Mouse (Mus musculus) WW6 (cell line): ENCODE measurements at regions not wholly inside any gene's neighbourhood (a gene's known extent, or its start where the extent isn't known, plus 50 kb on each side); places are given as distances from the start of the nearest gene placed in this dataset.

Experiments
- DNase-seq: peaks from one replicate; pipeline ENCODE4 v3.0.0-alpha.2; 2013; ENCODE audit warnings: low read depth, low spot score

DNA sequence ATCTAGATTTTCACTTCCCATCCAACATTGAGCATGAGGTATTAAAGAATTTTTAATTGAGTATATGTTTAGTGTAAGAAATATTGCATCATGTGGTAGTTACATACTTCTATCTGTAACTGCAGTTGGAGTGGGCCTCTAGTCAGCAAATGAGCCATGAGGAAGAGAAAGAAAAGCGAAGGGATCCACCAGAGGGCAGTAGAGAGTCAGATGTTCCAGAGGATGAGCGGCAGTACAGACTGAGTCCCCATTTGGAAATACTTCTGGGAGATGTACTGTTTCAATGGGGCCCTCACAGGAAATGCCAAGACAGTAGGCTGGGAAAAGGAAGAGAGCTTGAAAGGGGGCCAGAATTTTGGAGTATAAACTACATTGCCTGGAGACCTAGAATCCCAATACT, 221.2 kb downstream of the Myh15 start:
- peak; percentile 22 for DNase-seq

DNA sequence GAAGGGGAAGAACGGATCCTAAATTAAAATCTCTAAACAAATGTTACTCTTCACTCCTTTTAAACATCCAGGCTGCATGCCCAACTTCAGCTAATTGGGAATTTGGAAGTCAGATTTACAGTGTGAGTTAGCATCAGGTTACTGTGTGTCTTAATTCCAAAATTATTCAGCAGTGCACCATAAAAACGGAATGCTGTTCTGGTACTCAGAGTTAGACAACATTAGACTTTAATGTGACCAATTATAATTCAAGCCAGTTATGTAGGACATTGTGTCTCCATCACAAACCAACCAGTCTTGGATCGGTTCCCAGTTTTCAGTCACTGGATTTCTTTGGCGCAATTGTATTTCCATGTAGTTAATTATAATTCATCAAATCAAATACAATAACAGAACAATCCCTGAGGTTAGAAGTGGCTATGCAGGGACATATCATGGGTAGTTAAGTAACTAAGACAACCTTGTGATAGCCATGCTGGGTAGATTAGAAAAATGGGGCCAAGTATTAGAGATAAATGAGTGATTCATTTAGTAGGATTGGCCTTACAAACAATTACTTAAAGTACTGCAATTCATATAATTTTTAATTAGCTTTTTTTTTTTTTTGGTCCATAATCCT, 230.9 kb downstream of the Myh15 start:
- no peak for DNase-seq

GRCm38 (mm10) chr16:49289200-49290079, 232.2 kb downstream of the Myh15 start:
- no peak for DNase-seq

DNA sequence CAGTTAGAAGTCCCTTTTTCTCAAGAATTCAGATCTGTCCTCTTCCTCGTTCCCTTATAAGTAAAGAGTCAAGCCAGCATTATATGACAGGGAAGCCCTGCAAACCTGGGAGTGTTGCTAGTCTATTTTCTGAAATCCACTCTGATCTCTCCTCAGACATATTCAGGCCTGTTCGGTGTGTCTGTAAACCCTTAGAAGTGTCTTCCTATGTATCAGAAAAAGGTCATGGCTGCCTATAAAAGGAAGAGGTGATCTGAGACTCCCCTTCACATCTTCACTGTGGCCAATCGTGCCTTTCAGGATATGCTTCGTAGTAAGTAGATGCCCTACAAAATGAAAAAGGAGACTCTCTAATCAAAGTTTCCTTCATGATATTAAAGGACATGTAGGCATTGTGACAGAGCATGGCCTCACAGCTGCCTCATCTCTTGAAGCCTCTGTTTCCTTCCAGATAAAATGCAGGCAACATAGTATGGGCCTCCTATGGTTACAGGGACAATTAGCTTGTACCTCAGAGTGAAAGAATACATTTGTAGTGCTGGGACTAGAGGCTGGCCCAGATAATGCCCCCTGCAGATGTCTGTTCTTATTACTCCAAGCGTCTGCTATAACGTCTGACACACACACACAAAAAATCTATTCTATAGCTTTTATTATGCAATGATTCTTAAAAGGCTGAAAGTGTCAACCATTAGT, 246.5 kb downstream of the Myh15 start:
- no peak for DNase-seq

DNA sequence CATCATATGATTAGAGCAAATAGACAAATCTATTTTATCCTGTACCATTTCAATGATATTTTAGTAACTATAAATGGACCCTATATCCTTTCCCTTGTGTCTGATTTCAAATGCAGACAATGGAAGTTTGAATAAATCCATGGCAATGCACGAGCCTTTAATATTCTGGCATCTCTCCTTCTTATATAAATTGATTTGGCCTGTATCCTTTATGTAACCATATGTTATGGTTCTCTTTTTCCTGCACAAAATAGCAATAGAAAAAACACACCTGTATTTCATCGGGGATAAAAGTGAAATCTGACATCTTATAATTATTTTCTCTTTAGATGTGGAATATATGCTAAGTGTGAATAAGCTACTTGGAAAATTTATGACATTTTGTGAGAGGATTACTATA, 247.1 kb downstream of the Myh15 start:
- no peak for DNase-seq

GRCm38 (mm10) chr16:49317061-49317460, 259.8 kb downstream of the Myh15 start:
- DNase-seq, result no peak

DNA sequence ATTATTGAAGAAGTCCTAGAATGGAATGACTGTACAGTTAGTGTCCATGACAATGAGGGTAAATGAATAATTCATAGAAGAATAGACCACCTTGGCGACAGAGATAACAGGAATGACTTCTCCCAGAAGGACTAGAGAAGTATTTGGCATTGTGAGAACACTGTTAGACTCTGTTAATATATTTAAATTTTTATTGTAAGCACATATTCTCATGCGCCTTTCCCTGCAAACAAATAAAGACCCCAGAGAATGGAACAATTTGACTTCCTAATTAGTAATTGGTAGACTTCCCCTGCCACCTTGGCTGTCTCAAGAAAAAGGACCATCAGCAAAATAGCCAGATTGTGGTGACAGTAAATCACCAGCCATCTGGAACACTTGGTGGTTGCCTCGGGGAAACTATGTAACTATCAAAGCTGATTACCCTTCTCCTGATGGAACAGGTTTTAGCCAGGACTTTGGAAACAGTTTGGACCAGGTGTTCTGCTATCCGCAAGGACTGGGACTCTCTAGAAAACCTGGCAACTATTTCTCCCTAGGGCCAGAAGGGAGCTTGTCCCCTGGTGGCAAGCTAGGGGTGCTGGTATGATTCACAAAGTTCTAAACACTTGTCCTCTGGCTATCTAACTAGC, 261.9 kb downstream of the Myh15 start:
- no peak for DNase-seq

DNA sequence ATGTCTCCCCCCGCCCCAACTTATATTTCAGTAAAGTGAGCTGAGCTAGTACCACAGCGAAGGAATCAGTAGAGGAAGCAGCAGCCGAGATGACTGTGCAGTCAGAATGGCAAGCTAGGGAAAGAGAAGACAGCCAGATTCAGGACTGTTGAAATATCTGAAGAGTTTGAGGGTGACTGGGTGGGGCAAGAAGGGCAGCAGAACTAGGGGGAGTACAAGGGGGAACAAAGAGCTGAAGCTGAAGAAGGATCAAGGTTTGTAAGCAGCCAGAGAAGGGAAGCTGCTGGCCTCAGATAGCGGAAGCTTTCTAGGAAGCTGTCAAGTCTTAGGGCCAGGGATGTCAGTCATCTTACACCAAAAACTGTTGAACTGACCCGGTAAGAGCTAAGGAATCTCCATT, 262.5 kb downstream of the Myh15 start:
- DNase-seq, result no peak

DNA sequence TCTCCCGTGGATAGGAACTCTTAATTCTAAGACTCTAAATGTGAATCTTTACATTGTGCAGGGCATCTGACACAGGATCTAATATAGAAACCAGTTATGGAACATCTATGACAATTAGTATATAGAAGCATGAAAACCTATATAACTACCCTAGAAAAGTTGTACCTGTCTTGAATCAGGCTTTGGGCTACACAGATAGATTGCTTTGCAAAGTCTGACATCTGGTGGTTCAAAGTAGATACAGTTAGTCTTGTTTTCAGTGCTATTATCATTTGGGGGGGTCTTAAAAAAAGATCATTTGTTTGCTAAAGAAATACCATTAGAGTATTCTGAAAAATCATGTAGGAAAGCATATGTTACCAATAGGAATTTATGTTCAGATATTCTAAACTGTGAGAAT, 264.7 kb downstream of the Myh15 start:
- no peak for DNase-seq

- no peak for DNase-seq
Measured at GRCm38 (mm10) chr16:49330725-49331386, 273.6 kb downstream of the Myh15 start.

GRCm38 (mm10) chr16:49332107-49332722, 274.9 kb downstream of the Myh15 start:
- no peak for DNase-seq

- no peak for DNase-seq
Measured at GRCm38 (mm10) chr16:49335916-49336315, 278.6 kb downstream of the Myh15 start.

DNA sequence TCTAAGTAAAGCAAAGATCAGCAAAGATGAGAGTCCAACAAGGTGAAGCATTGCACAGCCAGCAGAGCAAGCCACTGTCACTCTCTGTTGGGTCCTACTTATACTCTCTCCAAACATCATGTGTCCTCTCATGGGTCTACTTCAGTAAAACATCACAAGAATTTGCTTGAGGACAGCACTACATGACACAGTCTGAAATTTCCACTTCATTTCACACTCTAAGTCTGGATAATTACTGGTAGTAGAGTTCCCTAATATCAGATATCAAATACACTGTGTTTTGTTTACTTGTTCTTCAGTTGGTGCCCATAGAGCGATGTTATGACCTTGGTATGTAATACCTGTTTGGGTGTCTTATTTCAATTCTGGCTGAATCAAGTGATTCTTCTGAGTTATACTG, 280.7 kb downstream of the Myh15 start:
- no peak for DNase-seq

DNA sequence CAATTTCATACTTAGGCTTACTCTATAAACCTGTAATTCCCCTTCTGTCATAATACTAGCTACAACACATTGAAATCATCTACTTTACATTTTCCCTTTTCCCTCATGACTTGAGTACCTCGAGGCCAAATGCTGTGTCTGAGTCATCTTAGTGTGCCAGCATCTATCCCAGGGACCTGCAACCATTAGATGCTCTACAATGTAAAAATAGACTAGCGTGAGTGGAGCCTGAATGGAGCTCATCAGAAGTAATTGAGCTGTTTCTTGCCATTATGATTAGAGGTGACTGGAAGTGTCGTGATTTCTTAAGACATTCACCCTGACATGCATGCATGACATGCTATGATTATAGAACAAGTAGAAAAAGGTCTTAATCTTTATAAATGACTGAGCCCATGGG, 301.1 kb downstream of the Myh15 start:
- no peak for DNase-seq

GRCm38 (mm10) chr16:49361731-49362130, 304.4 kb downstream of the Myh15 start:
- DNase-seq, result no peak

GRCm38 (mm10) chr16:49369450-49369849, 312.2 kb downstream of the Myh15 start:
- DNase-seq, result no peak

GRCm38 (mm10) chr16:49375108-49375507, 317.8 kb downstream of the Myh15 start:
- no peak for DNase-seq

DNA sequence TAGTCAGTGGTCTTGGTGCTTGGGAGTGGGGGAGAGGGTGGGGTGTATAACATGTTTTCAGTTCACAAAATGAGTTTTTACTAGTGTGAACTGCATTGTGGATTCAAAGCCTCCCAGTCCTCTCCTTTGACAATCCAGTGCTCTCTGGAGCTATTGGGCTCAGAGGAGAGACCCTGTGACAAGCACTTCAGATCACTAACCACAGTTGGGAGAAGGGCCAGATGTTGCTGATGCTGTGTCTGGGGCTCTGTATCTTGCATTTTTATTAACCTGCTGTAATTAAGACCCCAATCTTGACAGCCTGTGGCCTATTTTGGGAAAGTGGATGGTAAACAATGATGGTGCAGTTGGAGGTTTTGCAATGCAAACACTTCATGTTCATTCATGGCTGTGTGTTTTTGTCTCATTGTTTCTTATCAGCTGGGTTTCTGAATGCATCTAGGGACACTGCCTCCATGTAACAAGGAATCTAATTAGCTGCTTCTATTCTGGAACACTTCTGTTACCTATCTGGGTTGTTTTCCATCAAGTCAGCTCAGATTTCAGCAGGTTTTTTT, 320.0 kb upstream of the Ift57 start:
- DNase-seq, result no peak

DNA sequence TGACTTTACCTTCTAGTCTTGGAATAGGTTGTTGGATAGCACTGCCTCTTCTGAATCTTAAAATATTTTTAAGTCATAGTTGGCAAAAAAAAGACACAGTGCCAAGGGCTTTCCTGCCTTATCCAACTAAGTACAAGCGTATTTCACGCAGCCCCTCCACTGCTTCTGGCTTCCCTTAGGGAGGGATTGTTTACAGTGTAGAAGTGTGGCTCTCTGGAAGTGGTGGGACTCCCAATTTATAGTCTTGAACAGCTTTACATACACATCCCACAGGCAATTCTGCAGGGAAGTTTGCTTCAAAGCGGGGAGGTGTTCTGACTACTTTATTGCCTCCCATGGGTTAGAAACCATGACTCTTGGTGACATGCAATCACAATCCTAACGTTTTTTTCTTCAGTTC, 310.9 kb upstream of the Ift57 start:
- no peak for DNase-seq

- DNase-seq, result no peak
Measured at GRCm38 (mm10) chr16:49407956-49408795, 290.9 kb upstream of the Ift57 start.
